Mouse (Mus musculus): ENCODE measurements around the gene Ntrk2. TPM values are rescaled to one million over a fixed set of nuclear protein-coding genes. Genes with fewer than 3 reads are reported as not detected.

Ntrk2 gene
- polyA plus RNA-seq, 2 experiments = 0.04 to 0.07 TPM

- no peaks in the 10 kb centered on the region for H3K9me3 ChIP-seq (ENCODE audit: control insufficient read depth, low read length)
- ATAC-seq (ENCODE audit: insufficient read depth) (no peak), DNase-seq (ENCODE audit: low read depth in 3 of 3, low spot score in 3 of 3) (no peak)
- no peak overlapping the region for H3K4me2 ChIP-seq (ENCODE audit: low read depth)
- no peaks in the 10 kb centered on the region for H3K36me3 ChIP-seq (replicated peaks; ENCODE audit: control insufficient read depth, insufficient read depth, low read depth)
- no peaks in the 10 kb centered on the region for H3K27me3 ChIP-seq (ENCODE audit: control insufficient read depth, insufficient read depth, low read length)
- H3K4me1 ChIP-seq (replicated peaks; ENCODE audit: control insufficient read depth in 2 of 2, insufficient read depth in 2 of 2, low read length in 1 of 2) = no peaks in the 10 kb centered on the region
- WGBS (ENCODE audit: insufficient replicate concordance) = 62% methylated on average over 7 of the region's 7 CpGs
- H3K9ac ChIP-seq (replicated peaks) = no peak overlapping the region
- no peak overlapping the region for H3K27ac ChIP-seq
- no peak overlapping the region for H3K4me3 ChIP-seq (ENCODE audit: insufficient read depth in 1 of 2, low read depth in 2 of 2, low read length in 2 of 2)
- TF ChIP-seq CTCF (IDR thresholded peaks at IDR 0.05; ENCODE audit: low read depth) (no peak), EP300 (IDR thresholded peaks at IDR 0.05; ENCODE audit: low read depth) (no peak)
These were observed 18.4 kb downstream of the Ntrk2 start for GRCm38 (mm10) chr13:58824752-58825151.

- no peak for DNase-seq (ENCODE audit: low read depth in 3 of 3, low spot score in 3 of 3)
These were observed 20.2 kb downstream of the Ntrk2 start for GRCm38 (mm10) chr13:58826356-58827197.

DNA sequence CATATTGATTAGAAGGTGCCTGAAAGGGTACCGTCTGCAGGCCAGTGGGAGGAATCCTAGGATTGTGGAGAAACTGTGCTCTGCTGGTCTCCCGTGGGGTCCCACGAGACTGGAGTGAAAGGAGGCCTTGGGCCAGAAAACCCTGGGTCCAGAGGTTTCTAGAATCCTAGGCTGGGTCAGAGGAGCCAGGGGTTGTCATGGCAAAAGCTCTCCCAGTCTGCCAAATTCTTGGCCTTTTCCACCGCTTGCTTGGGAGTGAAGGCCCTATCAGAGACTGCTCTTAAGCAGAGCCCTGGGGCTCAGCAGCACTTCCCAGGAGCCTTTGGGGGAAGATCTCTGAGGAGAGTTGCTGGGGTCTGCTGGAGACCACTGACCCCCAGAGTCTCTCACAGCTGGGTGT lies 25.6 kb downstream of the Ntrk2 start:
- no peaks in the 10 kb centered on the region for H3K36me3 ChIP-seq (replicated peaks; ENCODE audit: control insufficient read depth, insufficient read depth, low read depth)
- no peak for TF ChIP-seq CTCF (IDR thresholded peaks at IDR 0.05; ENCODE audit: low read depth)
- no peak for TF ChIP-seq EP300 (IDR thresholded peaks at IDR 0.05; ENCODE audit: low read depth)
- no peaks in the 10 kb centered on the region for H3K9me3 ChIP-seq (ENCODE audit: control insufficient read depth, low read length)
- no peak overlapping the region for H3K9ac ChIP-seq (replicated peaks)
- no peak overlapping the region for H3K27ac ChIP-seq
- H3K27me3 ChIP-seq (ENCODE audit: control insufficient read depth, insufficient read depth, low read length) = no peaks in the 10 kb centered on the region
- DNase-seq (ENCODE audit: low read depth in 3 of 3, low spot score in 3 of 3) = no peak
- WGBS (ENCODE audit: insufficient replicate concordance) = 49% methylated on average over 4 of the region's 4 CpGs
- ATAC-seq (ENCODE audit: insufficient read depth) = no peak
- H3K4me3 ChIP-seq (ENCODE audit: insufficient read depth in 1 of 2, low read depth in 2 of 2, low read length in 2 of 2) = no peak overlapping the region
- no peaks in the 10 kb centered on the region for H3K4me1 ChIP-seq (replicated peaks; ENCODE audit: control insufficient read depth in 2 of 2, insufficient read depth in 2 of 2, low read length in 1 of 2)
- H3K4me2 ChIP-seq (ENCODE audit: low read depth) = no peak overlapping the region

More at GRCm38 (mm10) chr13:58826356-58827197, 20.2 kb downstream of the Ntrk2 start:
- Histone ChIP-seq H3K4me3 (ENCODE audit: insufficient read depth in 1 of 2, low read depth in 2 of 2, low read length in 2 of 2) (no peak overlapping the region), H3K4me2 (ENCODE audit: low read depth) (no peak overlapping the region), H3K36me3 (replicated peaks; ENCODE audit: control insufficient read depth, insufficient read depth, low read depth) (no peaks in the 10 kb centered on the region), H3K4me1 (replicated peaks; ENCODE audit: control insufficient read depth in 2 of 2, insufficient read depth in 2 of 2, low read length in 1 of 2) (no peaks in the 10 kb centered on the region), H3K9me3 (ENCODE audit: control insufficient read depth, low read length) (no peaks in the 10 kb centered on the region), H3K27me3 (ENCODE audit: control insufficient read depth, insufficient read depth, low read length) (no peaks in the 10 kb centered on the region), H3K27ac (no peak overlapping the region), H3K9ac (replicated peaks) (no peak overlapping the region)
- WGBS (ENCODE audit: insufficient replicate concordance) = 68% methylated on average over 14 of the region's 14 CpGs
- TF ChIP-seq CTCF (IDR thresholded peaks at IDR 0.05; ENCODE audit: low read depth) (no peak), EP300 (IDR thresholded peaks at IDR 0.05; ENCODE audit: low read depth) (no peak)
- no peak for ATAC-seq (ENCODE audit: insufficient read depth)

DNA sequence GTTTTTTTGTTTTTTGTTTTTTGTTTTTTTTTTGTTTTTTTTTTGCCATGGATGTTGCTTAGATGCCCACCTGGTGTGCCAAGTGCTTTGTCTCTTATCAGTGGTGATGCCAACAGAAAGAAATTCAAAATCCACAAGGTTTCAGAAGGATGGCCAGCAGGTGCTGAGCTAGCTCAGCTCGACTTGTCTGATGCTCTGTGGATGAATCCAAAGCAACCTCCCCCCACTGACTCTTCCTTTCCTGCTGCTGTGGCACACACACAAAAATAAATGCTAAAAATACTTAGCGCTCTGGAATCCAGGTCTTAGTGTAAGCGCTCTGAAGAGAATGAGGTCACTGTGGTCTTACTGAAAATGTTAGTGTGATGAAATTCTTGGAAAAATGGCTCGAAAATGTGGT lies 28.4 kb downstream of the Ntrk2 start:
- H3K27me3 ChIP-seq (ENCODE audit: control insufficient read depth, insufficient read depth, low read length) = no peaks in the 10 kb centered on the region
- no peak for ATAC-seq (ENCODE audit: insufficient read depth)
- 40% methylated on average over 4 of the region's 4 CpGs for WGBS (ENCODE audit: insufficient replicate concordance)

GRCm38 (mm10) chr13:58836891-58837290 lies 30.5 kb downstream of the Ntrk2 start:
- no peaks in the 10 kb centered on the region for H3K27me3 ChIP-seq (ENCODE audit: control insufficient read depth, insufficient read depth, low read length)
- 78% methylated on average over 1 of the region's 1 CpGs for WGBS (ENCODE audit: insufficient replicate concordance)
- no peak for ATAC-seq (ENCODE audit: insufficient read depth)
- no peaks in the 10 kb centered on the region for H3K36me3 ChIP-seq (replicated peaks; ENCODE audit: control insufficient read depth, insufficient read depth, low read depth)
- H3K4me1 ChIP-seq (replicated peaks; ENCODE audit: control insufficient read depth in 2 of 2, insufficient read depth in 2 of 2, low read length in 1 of 2) = no peaks in the 10 kb centered on the region
- DNase-seq (ENCODE audit: low read depth in 3 of 3, low spot score in 3 of 3) = no peak
- no peak overlapping the region for H3K27ac ChIP-seq
- TF ChIP-seq CTCF (IDR thresholded peaks at IDR 0.05; ENCODE audit: low read depth) = no peak
- TF ChIP-seq EP300 (IDR thresholded peaks at IDR 0.05; ENCODE audit: low read depth) = no peak
- H3K4me2 ChIP-seq (ENCODE audit: low read depth) = no peak overlapping the region
- H3K9me3 ChIP-seq (ENCODE audit: control insufficient read depth, low read length) = no peaks in the 10 kb centered on the region
- no peak overlapping the region for H3K9ac ChIP-seq (replicated peaks)
- H3K4me3 ChIP-seq (ENCODE audit: insufficient read depth in 1 of 2, low read depth in 2 of 2, low read length in 2 of 2) = no peak overlapping the region

More for the DNA sequence above, 28.4 kb downstream of the Ntrk2 start:
- Histone ChIP-seq H3K9me3 (ENCODE audit: control insufficient read depth, low read length) (no peaks in the 10 kb centered on the region), H3K4me3 (ENCODE audit: insufficient read depth in 1 of 2, low read depth in 2 of 2, low read length in 2 of 2) (no peak overlapping the region), H3K4me2 (ENCODE audit: low read depth) (no peak overlapping the region), H3K27ac (no peak overlapping the region), H3K36me3 (replicated peaks; ENCODE audit: control insufficient read depth, insufficient read depth, low read depth) (no peaks in the 10 kb centered on the region), H3K9ac (replicated peaks) (no peak overlapping the region), H3K4me1 (replicated peaks; ENCODE audit: control insufficient read depth in 2 of 2, insufficient read depth in 2 of 2, low read length in 1 of 2) (no peaks in the 10 kb centered on the region)
- DNase-seq (ENCODE audit: low read depth in 3 of 3, low spot score in 3 of 3) = no peak
- no peak for TF ChIP-seq EP300 (IDR thresholded peaks at IDR 0.05; ENCODE audit: low read depth)
- TF ChIP-seq CTCF (IDR thresholded peaks at IDR 0.05; ENCODE audit: low read depth) = no peak
